Mouse (Mus musculus): ENCODE data around the gene Syne1. TPM values are rescaled to one million over a fixed set of nuclear protein-coding genes. Genes with fewer than 3 reads are reported as not detected.

Gene Syne1
- polyA plus RNA-seq, 1 experiment from 2014 or later, result 13.3 TPM

- Histone ChIP-seq H3K4me3 (ENCODE audit: low read depth, low read length) (peak overlapping the region; percentile 35), H3K36me3 (ENCODE audit: control insufficient read depth, insufficient read depth, low read length) (peaks cover 43% of the 10 kb centered on the region), H3K4me2 (ENCODE audit: low read length) (peak overlapping the region; percentile 51), H3K27ac (ENCODE audit: low read depth) (peak overlapping the region; percentile 55; the same call in 1 of the 2 replicates), H3K27me3 (replicated peaks; ENCODE audit: control insufficient read depth, insufficient read depth, low read length) (no peaks in the 10 kb centered on the region), H3K4me1 (replicated peaks; ENCODE audit: control insufficient read depth, insufficient read depth, low read length) (0 out of 2 replicates have a peak, but pooled peaks cover 2% of the 10 kb centered on the region), H3K9me3 (ENCODE audit: control insufficient read depth, low read length) (no peaks in the 10 kb centered on the region), H3K9ac (ENCODE audit: low read length) (peak overlapping the region; percentile 7; the same call in 1 of the 2 replicates)
- peak; percentile 86 for DNase-seq (ENCODE audit: low spot score)
- 5% methylated on average over 13 of the region's 13 CpGs for WGBS
- ATAC-seq (replicated peaks; ENCODE audit: low FRiP score, low TSS enrichment, low read depth), result peak; percentile 96
Measured at GRCm38 (mm10) chr10:5194671-5195234, 356.5 kb downstream of the Syne1 start.

DNA sequence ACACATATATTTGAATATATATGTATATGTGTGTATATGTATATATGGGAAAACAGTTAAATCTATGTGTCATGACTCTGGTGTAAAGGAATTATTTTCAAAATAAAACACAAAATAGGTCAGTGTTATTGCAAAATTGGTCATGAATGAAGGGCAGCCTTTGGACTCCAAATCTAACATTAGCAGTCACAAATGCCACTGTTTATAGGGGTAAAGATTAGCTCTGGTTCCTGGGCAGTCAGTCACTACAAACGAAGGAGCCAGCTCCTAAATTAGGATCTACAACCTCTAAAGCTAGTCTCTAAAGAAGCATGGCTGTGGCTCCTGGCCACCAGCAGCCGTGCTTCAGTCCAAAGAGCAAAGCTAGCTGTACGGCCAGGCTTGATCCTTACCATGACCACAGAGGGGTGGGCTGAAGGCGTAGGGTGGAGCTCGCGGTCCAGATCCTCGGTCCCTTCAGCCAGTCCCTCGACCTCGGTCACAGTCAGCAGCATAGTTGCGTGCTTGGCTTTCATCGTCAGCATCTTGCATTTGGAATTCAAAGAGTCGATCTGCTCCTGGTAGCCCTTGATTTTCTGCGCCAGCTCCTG, 357.1 kb downstream of the Syne1 start:
- ATAC-seq (replicated peaks; ENCODE audit: low FRiP score, low TSS enrichment, low read depth), result peak; percentile 83
- Histone ChIP-seq H3K9ac (ENCODE audit: low read length) (peak overlapping the region; percentile 7; the same call in 1 of the 2 replicates), H3K27ac (ENCODE audit: low read depth) (peak overlapping the region; percentile 55; the same call in 1 of the 2 replicates), H3K4me3 (ENCODE audit: low read depth, low read length) (peak overlapping the region; percentile 35), H3K9me3 (ENCODE audit: control insufficient read depth, low read length) (no peaks in the 10 kb centered on the region), H3K36me3 (ENCODE audit: control insufficient read depth, insufficient read depth, low read length) (peaks cover 41% of the 10 kb centered on the region), H3K4me2 (ENCODE audit: low read length) (peak overlapping the region; percentile 51), H3K27me3 (replicated peaks; ENCODE audit: control insufficient read depth, insufficient read depth, low read length) (no peaks in the 10 kb centered on the region), H3K4me1 (replicated peaks; ENCODE audit: control insufficient read depth, insufficient read depth, low read length) (0 out of 2 replicates have a peak, but pooled peaks cover 2% of the 10 kb centered on the region)
- no peak for DNase-seq (ENCODE audit: low spot score)
- WGBS, result 6% methylated on average over 13 of the region's 13 CpGs

DNA sequence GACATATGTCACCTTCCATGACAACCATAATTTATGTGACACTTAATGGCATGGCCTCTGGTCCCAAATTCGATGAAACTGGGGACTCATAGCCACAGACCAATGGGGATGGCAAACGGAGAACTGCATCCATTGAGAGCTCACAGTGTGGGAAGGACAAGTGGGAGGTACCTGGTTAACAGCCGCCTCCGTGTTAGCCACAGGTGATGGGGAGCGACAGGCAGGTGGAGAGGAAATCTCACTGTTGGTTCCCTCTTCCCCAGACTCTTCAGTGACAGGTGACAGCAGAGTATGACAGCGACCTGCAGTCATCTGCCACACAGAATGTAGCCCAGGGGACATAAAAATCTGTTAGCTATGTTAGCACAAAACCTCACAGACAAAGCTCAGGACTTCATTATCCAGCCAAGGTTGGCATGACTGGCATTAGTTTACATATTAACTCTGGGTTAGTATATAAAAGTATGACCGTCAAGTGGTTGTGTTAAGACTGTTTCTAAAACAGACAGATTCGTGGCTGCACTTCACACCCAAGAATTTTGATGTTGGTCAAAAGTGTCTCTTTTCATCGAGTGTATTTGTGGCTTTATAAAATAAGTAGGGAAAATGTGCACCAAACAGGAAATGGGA, 358.3 kb downstream of the Syne1 start:
- no peak for ATAC-seq (replicated peaks; ENCODE audit: low FRiP score, low TSS enrichment, low read depth)
- no peak for DNase-seq (ENCODE audit: low spot score)
- Histone ChIP-seq H3K4me1 (replicated peaks; ENCODE audit: control insufficient read depth, insufficient read depth, low read length) (0 out of 2 replicates have a peak, but pooled peaks cover 2% of the 10 kb centered on the region), H3K9ac (ENCODE audit: low read length) (no peak overlapping the region), H3K36me3 (ENCODE audit: control insufficient read depth, insufficient read depth, low read length) (peaks cover 41% of the 10 kb centered on the region), H3K27me3 (replicated peaks; ENCODE audit: control insufficient read depth, insufficient read depth, low read length) (no peaks in the 10 kb centered on the region), H3K4me2 (ENCODE audit: low read length) (no peak overlapping the region), H3K4me3 (ENCODE audit: low read depth, low read length) (no peak overlapping the region), H3K9me3 (ENCODE audit: control insufficient read depth, low read length) (no peaks in the 10 kb centered on the region), H3K27ac (ENCODE audit: low read depth) (no peak overlapping the region)
- WGBS, result 76% methylated on average over 9 of the region's 9 CpGs

DNA sequence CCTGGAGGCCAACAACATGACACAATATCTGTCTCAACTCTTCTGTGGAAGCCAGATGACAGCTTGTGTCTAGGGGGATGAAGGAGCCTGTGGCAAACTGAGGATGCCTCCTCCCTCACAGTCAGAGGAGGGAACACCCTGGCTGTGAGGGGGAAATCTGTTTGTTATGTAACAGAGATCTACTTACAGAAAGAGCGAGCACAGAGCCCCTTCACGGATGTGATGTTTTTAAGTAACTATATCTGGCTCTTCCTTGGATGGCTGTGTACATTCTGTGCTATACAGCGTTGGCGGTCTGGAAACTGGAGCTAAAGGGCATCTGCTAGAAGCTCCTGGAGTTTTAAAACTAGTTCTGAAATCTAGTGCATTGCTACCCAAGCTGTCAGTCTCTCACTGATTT, 360.5 kb downstream of the Syne1 start:
- ATAC-seq (replicated peaks; ENCODE audit: low FRiP score, low TSS enrichment, low read depth) (no peak), DNase-seq (ENCODE audit: low spot score) (no peak)
- 0 out of 2 replicates have a peak, but pooled peaks cover 2% of the 10 kb centered on the region for H3K4me1 ChIP-seq (replicated peaks; ENCODE audit: control insufficient read depth, insufficient read depth, low read length)
- no peak overlapping the region for H3K4me2 ChIP-seq (ENCODE audit: low read length)
- H3K36me3 ChIP-seq (ENCODE audit: control insufficient read depth, insufficient read depth, low read length), result peaks cover 42% of the 10 kb centered on the region
- H3K9ac ChIP-seq (ENCODE audit: low read length), result no peak overlapping the region
- WGBS, result 71% methylated on average over 4 of the region's 4 CpGs
- no peaks in the 10 kb centered on the region for H3K27me3 ChIP-seq (replicated peaks; ENCODE audit: control insufficient read depth, insufficient read depth, low read length)
- no peak overlapping the region for H3K27ac ChIP-seq (ENCODE audit: low read depth)
- no peak overlapping the region for H3K4me3 ChIP-seq (ENCODE audit: low read depth, low read length)
- no peaks in the 10 kb centered on the region for H3K9me3 ChIP-seq (ENCODE audit: control insufficient read depth, low read length)

DNA sequence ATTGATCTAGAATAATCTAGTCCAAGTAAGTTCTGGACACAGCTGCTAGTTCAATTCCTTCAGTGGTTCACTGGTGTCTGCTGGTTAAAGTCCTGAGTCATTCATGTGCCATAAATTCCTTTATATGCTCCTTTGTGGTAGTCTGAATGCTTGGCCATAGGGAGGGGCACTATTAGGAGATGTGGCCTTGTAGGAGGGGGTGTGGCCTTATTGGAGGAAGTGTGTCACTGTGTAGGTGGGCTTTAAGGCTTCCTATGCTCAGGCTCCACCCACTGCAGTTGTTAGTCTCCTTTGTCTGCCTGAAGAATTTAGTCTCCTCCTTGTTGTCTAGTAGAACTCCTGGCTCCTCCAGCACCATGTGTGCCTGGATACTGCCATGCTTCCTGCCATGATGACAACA, 362.4 kb downstream of the Syne1 start:
- H3K9ac ChIP-seq (ENCODE audit: low read length), result no peak overlapping the region
- no peak; the same call in 1 of the 2 replicates for ATAC-seq (replicated peaks; ENCODE audit: low FRiP score, low TSS enrichment, low read depth)
- H3K9me3 ChIP-seq (ENCODE audit: control insufficient read depth, low read length), result no peaks in the 10 kb centered on the region
- H3K27me3 ChIP-seq (replicated peaks; ENCODE audit: control insufficient read depth, insufficient read depth, low read length), result no peaks in the 10 kb centered on the region
- peaks cover 60% of the 10 kb centered on the region for H3K36me3 ChIP-seq (ENCODE audit: control insufficient read depth, insufficient read depth, low read length)
- no peaks in the 10 kb centered on the region for H3K4me1 ChIP-seq (replicated peaks; ENCODE audit: control insufficient read depth, insufficient read depth, low read length)
- H3K27ac ChIP-seq (ENCODE audit: low read depth), result no peak overlapping the region
- no peak for DNase-seq (ENCODE audit: low spot score)
- no peak overlapping the region for H3K4me2 ChIP-seq (ENCODE audit: low read length)
- H3K4me3 ChIP-seq (ENCODE audit: low read depth, low read length), result no peak overlapping the region

DNA sequence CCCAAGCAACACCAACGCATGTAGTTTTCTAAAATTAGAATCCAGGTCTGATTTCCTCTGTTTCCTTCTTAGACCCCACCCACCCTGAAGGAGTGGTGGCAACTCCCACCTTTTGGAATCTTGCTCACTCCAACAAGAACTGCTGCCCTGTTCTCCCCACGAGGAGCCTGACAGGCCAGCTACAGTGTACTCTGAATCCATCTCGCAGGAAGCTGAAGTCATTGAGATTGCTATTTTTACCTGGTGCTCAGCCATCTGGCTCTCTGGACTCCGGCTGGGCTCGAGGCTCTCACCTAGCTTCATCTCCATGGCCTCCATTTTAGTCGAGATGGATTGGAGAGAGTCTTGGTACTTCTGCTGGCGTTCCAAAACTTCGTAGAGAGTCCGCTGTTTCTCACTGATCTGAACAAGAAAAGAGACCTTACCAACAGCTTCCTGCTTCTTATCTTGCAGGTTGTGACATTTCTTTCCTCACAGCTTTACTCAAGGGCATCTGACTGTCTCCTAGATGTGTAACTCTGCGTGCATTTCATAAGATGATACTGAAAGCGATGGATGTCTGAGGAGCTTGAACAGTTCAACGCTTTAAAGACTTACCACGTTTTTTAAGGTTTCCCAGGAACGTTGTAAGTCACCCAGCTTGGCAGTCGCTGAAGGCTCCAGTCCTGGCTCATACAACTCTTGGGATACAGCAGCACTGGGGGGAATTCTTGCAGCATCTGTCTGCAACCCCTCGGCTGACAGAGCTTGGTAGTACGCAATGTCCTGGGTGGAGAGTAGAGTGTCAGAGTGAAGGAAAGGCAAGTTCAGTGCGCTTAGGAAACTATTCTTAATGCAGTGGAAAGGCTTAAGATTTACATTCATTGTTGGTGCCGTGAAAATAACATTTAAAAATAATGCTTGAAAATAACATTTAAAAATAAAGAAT, 365.9 kb downstream of the Syne1 start:
- WGBS, result 79% methylated on average over 19 of the region's 19 CpGs
- Histone ChIP-seq H3K27ac (ENCODE audit: low read depth) (no peak overlapping the region), H3K9me3 (ENCODE audit: control insufficient read depth, low read length) (no peaks in the 10 kb centered on the region), H3K27me3 (replicated peaks; ENCODE audit: control insufficient read depth, insufficient read depth, low read length) (no peaks in the 10 kb centered on the region), H3K9ac (ENCODE audit: low read length) (no peak overlapping the region), H3K4me2 (ENCODE audit: low read length) (no peak overlapping the region), H3K4me3 (ENCODE audit: low read depth, low read length) (no peak overlapping the region), H3K36me3 (ENCODE audit: control insufficient read depth, insufficient read depth, low read length) (peaks cover 50% of the 10 kb centered on the region), H3K4me1 (replicated peaks; ENCODE audit: control insufficient read depth, insufficient read depth, low read length) (no peaks in the 10 kb centered on the region)
- DNase-seq (ENCODE audit: low spot score) (no peak), ATAC-seq (replicated peaks; ENCODE audit: low FRiP score, low TSS enrichment, low read depth) (no peak)

DNA sequence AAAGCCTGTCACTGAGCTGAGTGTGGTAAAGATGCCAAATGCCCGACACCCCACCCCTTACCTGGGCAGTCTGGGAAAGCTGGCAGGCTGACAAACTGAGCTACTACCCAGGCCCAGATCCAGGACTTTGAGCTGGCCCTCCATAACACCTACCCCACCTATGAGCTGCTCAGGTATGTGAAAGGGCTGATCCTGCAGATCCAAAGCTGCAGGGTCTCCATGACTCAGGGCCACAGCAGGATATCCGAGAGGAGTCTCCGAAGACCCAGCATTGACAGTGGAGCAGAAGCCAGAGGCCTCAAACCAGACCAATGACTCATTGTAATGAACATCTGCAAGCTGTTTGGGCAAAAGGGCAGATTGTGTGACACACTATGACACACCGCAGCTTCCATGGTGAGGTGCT, 369.5 kb downstream of the Syne1 start:
- Histone ChIP-seq H3K4me2 (ENCODE audit: low read length) (no peak overlapping the region), H3K27me3 (replicated peaks; ENCODE audit: control insufficient read depth, insufficient read depth, low read length) (no peaks in the 10 kb centered on the region), H3K9me3 (ENCODE audit: control insufficient read depth, low read length) (no peaks in the 10 kb centered on the region), H3K4me1 (replicated peaks; ENCODE audit: control insufficient read depth, insufficient read depth, low read length) (no peaks in the 10 kb centered on the region), H3K9ac (ENCODE audit: low read length) (no peak overlapping the region), H3K36me3 (ENCODE audit: control insufficient read depth, insufficient read depth, low read length) (peaks cover 41% of the 10 kb centered on the region), H3K4me3 (ENCODE audit: low read depth, low read length) (no peak overlapping the region), H3K27ac (ENCODE audit: low read depth) (no peak overlapping the region)
- WGBS, result 90% methylated on average over 4 of the region's 4 CpGs
- ATAC-seq (replicated peaks; ENCODE audit: low FRiP score, low TSS enrichment, low read depth) (no peak), DNase-seq (ENCODE audit: low spot score) (peak; percentile 20)

DNA sequence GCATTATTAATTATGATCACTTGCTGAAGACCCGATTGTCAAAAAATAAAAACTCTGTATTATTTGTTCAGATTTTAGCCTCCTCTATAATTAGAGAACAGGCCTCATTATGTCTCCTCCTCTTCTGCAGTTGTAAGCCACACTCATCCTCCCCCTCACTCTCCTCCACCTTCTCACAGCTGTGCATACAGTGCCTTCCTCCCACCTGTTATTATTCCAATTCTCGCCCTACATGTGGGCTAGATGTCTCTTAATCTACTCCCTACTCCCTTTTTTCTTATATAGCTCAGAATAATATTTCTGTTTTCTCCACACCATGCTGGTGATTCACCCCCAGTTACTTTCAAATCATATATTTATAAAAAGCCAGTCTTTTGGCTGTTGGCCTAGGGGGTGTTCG, 371.4 kb downstream of the Syne1 start:
- H3K4me2 ChIP-seq (ENCODE audit: low read length), result no peak overlapping the region
- DNase-seq (ENCODE audit: low spot score), result no peak
- ATAC-seq (replicated peaks; ENCODE audit: low FRiP score, low TSS enrichment, low read depth), result no peak
- no peaks in the 10 kb centered on the region for H3K4me1 ChIP-seq (replicated peaks; ENCODE audit: control insufficient read depth, insufficient read depth, low read length)
- no peaks in the 10 kb centered on the region for H3K27me3 ChIP-seq (replicated peaks; ENCODE audit: control insufficient read depth, insufficient read depth, low read length)
- H3K4me3 ChIP-seq (ENCODE audit: low read depth, low read length), result no peak overlapping the region
- no peak overlapping the region for H3K9ac ChIP-seq (ENCODE audit: low read length)
- H3K9me3 ChIP-seq (ENCODE audit: control insufficient read depth, low read length), result no peaks in the 10 kb centered on the region
- H3K36me3 ChIP-seq (ENCODE audit: control insufficient read depth, insufficient read depth, low read length), result peaks cover 32% of the 10 kb centered on the region
- 90% methylated on average over 3 of the region's 3 CpGs for WGBS
- H3K27ac ChIP-seq (ENCODE audit: low read depth), result no peak overlapping the region

Data from intestine, embryonic 14.5 days (tissue).